Mouse (Mus musculus) C2C12 (cell line): ENCODE data around the gene Cfap73.

Experiments used
- CEBPB ChIP-seq: IDR thresholded peaks from one replicate; pipeline ENCODE4 v1.6.1; 2011; ENCODE audit warnings: low read depth, mild to moderate bottlenecking, control low read depth, moderate library complexity
- CTCF ChIP-seq: IDR thresholded peaks from one replicate; pipeline ENCODE4 v1.5.1; 2011; ENCODE audit not compliant: control insufficient read depth, insufficient read depth, insufficient read length
- MAX ChIP-seq: IDR thresholded peaks from one replicate; pipeline ENCODE4 v1.6.1; 2011; ENCODE audit warnings: mild to moderate bottlenecking, control low read depth
- MYOD1 ChIP-seq: IDR thresholded peaks from one replicate; pipeline ENCODE4 v1.6.1; 2011; ENCODE audit warnings: low read depth; ENCODE audit not compliant: control insufficient read depth, insufficient read length
- MYOG ChIP-seq: IDR thresholded peaks from one replicate; pipeline ENCODE4 v1.6.1; 2011; ENCODE audit not compliant: control insufficient read depth, insufficient read length; ENCODE audit errors: extremely low read depth

GRCm38 (mm10) chr5:120645851-120646250 lies 11.8 kb upstream of the Cfap73 start:
- TF ChIP-seq MAX (no peak), CTCF (no peak), MYOD1 (no peak), MYOG (no peak), CEBPB (no peak)
